Mouse (Mus musculus) stomach, postnatal 0 days (tissue): ENCODE measurements around the gene Efcab8.

Source experiments
- CTCF ChIP-seq: IDR thresholded peaks from 2 replicates; pipeline ENCODE4 v1.5.1; 2016; ENCODE audit warnings: antibody characterized with exemption, low read depth, mild to moderate bottlenecking, moderate library complexity
- EP300 ChIP-seq: optimal IDR thresholded peaks from 2 replicates; pipeline ENCODE3; 2016; ENCODE audit warnings: antibody characterized with exemption

GRCm38 (mm10) chr2:153809921-153810320 lies 30.2 kb downstream of the Efcab8 start:
- no peak for TF ChIP-seq CTCF
- no peak for TF ChIP-seq EP300
